Mouse (Mus musculus) hematopoietic stem cell, adult 5-6 weeks (primary cell): ENCODE measurements around the gene Sos1. TPM values are rescaled to one million over a fixed set of nuclear protein-coding genes. Genes with fewer than 3 reads are reported as not detected.

ENCODE experiments used
- ATAC-seq, 2 experiments: fragments of 125-278 bp in 1 of 2; replicated peaks in 1 of 2; 2 replicates each; pipeline ENCODE4 v1.8.0; 2016 to 2017; ENCODE audit warnings: inconsistent platforms in 2 of 2, mild to moderate bottlenecking in 2 of 2, moderate number of reproducible peaks in 2 of 2, low read depth in 1 of 2, moderate TSS enrichment in 1 of 2; ENCODE audit not compliant: low FRiP score in 2 of 2, poor library complexity in 2 of 2, severe bottlenecking in 2 of 2, insufficient read depth in 1 of 2, low TSS enrichment in 1 of 2
- total RNA-seq: library from RNA; stranded (forward); fragments of 172-1452, 232-1000 nt; gene quantifications from 2 replicates; pipeline ENCODE4 v1.2.3, GENCODE M21; 2017

Gene Sos1
- total RNA-seq, 1 experiment from 2014 or later: 12.4 TPM

GRCm38 (mm10) chr17:80372989-80373725 is 107.1 kb downstream of the Sos1 start, which contains the start of gene Gm10190:
Gene Gm10190, minus strand, starts transcription at chr17:80373541.
- ATAC-seq: peak; percentile 74 to 82

DNA sequence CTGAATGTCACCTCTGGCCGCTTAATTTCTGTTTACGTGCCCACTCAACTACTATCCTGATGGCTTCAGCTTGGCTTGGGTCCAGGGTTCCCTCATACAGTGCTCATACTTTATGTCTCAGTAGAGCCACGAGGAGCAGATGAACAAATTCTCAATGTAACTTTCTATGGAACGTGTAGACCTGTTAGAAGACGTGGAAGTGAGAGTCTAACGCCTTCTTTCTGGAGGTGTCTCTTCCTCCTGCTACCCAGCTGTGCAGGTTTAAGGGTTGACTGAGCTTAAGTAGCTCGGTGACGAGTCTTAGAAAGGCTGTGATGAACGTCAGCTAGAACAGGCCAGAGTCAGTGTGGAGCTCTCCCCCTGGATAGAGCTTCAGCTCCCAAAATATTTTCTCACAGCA is 111.6 kb downstream of the Sos1 start:
- ATAC-seq: no peak

DNA sequence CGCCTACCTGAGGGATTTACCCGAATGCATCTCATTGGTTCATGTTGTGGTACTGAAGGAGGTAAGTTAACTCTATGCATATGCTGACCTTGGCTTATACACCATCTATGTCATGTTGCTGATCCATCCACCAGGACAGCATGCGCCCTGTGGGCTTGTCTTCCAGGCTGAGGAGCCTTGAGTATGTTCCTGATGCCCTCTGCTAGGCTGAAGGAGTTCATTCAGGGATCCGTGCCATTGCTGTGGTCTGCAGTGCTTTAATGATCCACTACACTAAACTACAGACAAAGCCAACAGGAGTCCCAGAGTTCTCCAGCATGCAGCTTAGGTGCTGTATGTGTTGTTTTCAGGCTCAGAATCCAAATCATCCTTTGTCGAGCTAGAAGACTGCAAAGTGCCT is 113.0 kb downstream of the Sos1 start:
- no peak for ATAC-seq

GRCm38 (mm10) chr17:80360245-80360644 is 120.0 kb downstream of the Sos1 start:
- peak in 1 of 2 experiments; percentile 53; a peak in 3 of 4 replicates for ATAC-seq

GRCm38 (mm10) chr17:80347234-80347633 is 133.0 kb downstream of the Sos1 start:
- no peak for ATAC-seq

DNA sequence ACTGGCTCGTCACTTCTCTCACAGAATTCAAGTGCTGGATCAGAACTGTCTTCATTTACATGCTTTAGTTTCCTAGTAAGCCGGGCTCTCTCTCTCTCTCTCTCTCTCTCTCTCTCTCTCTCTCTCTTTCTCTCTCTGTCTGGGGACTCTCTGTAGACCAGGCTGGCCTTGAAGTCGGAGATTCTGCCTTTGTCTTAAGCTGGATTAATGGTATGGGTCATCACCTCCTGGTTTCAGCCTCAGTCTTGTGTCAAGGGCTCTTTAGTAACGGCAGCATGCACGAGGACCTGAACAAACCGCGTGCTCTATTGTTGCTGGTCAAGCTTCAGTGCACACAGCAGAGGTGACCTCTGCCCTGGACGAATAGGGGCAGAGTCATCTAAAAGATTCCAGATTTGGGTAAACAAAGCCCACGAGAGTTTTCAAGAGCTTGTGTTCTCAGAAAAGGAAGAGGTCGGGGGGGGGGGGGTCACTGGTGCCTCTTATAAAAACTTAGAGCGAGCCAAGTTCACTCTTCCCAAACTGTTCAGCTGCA is 133.6 kb downstream of the Sos1 start:
- ATAC-seq: no peak

DNA sequence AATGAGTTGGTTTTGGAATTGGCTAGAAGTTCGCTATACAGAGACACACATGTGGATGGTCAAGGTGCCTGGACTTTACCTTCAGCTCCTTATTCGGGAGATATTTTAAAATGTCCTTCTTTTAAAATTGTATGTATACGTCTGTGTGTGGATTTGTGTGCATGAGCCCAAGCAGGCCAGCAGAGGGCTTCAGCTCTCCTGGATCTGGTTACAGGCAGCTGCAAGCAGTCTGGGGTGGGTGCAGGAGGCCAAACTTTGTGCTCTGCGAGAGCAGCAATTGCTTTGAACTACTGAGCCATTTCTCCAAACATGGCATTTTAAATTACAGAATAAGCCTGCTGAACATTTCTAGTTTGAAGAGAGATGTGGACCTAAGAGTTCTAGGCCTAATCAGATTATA is 135.0 kb downstream of the Sos1 start:
- ATAC-seq: no peak

Other genes with a start within 250 kb of the Sos1 start
- gene Morn2, start 190.2 kb downstream of the Sos1 start, total RNA-seq: 11.1 and 13.3 TPM in 2 replicates
- 14.5 and 23.8 TPM in 2 replicates for gene Dhx57, start 190.0 kb downstream of the Sos1 start, total RNA-seq
- not detected in 2 replicates for gene Arhgef33, start 173.0 kb downstream of the Sos1 start, total RNA-seq
- not detected in 2 replicates for gene Gm10190, start 106.9 kb downstream of the Sos1 start, total RNA-seq
- gene Cdkl4, start 97.4 kb upstream of the Sos1 start, total RNA-seq: 0.75 TPM in 1 of 2 replicates, not detected in the other
- gene Map4k3, start 248.0 kb upstream of the Sos1 start, total RNA-seq: 15.1 and 18.6 TPM in 2 replicates